Mouse (Mus musculus): ENCODE measurements around the gene Kat8.
A peak's percentile ranks its signal among the peaks of the same experiment; 100 is the strongest.
"Not testable (repeated sequence)": the region's sequence is repeated elsewhere in the genome, so short reads cannot be mapped to it uniquely, and the experiment has no call there.

The Kat8 gene

DNA sequence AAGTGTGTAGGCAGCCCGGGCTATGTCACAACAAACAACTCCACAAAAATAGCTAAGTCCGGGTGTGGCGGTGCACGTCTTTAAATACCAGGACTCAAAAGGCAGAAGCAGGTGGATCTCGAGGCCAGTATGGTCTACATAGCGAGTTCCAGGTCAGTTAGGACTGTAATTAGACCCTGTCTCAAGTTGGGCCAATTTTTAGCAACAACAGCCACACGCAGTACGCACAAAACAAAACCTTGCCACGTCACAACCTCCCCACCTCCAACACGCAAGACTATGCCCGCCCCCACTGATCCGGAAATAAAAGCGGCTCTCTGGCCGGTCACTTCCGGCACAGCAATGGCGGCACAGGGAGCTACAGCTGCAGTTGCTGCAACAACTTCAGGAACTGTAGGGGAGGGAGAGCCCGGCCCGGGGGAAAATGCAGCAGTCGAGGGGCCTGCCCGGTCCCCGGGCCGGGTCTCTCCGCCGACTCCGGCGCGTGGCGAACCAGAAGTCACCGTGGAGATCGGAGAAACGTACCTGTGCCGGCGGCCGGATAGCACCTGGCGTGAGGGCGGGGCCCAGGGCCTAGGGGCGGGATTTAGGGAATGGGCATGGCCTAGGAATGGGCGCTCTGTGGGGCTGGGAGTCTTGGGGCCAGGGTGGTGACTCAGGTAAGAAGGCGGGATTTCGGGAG is at the start of gene Kat8:
TSS of gene Kat8 (plus strand) at position 327 of the 682 bp plus-strand sequence.
- peak; percentile 95 for DNase-seq

- no peak for DNase-seq
Measured at GRCm38 (mm10) chr7:127866434-127866833, 45.9 kb upstream of the Kat8 start.

DNA sequence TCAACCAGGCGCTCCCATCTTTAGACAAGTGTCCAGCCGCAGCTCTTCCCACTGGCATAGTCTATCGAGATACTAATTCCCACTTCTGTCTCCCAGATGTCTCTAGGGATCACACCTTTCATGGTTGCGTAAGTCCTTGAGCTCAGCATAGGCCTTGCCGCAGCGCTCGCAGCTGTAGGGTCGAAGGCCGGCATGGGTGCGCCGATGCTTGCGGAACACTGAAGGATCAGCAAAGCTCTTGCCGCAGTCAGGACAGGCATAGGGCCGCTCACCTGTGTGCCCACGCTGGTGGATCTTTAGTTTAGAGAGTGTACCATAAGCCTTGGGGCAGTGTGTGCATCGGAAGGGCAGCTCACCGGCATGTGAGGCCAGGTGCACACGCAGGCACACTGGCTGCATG is 44.7 kb upstream of the Kat8 start:
- no peak for DNase-seq

DNA sequence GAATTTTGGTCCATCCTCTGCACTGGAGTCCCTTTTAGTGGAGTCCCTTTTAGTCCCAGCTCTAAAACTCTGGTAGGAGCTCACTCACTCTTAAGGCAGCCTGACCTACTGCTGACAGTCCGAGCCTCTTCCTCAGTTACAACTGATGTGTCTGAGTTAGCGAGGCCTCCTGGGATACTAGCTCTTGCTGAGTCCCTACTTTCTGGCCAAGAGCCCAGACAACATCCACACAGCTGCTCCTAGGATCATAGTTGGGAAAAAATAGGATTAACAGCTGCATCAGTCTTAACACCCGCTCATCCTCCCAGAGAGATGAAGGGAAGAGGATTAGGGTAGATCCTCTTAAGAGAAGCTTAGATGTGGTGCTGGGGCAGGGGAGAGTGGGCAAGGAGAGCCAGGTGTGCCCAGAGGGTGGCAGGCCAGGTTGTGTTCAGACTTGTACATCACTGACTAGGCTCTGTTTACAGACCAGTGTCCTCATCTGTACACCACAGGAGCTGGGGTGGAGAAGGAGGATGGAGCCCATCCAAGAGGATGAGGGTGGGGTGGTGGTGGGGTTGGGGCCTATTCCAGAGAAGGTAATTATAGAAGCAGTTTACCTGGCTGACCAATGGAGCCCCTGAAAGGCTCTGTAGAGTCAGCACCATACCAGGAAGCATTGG is 43.0 kb upstream of the Kat8 start:
- no peak for DNase-seq

- no peak for DNase-seq
Measured at GRCm38 (mm10) chr7:127870136-127870821, 42.0 kb upstream of the Kat8 start.

GRCm38 (mm10) chr7:127874812-127875626 is 37.3 kb upstream of the Kat8 start:
- DNase-seq: no peak

DNA sequence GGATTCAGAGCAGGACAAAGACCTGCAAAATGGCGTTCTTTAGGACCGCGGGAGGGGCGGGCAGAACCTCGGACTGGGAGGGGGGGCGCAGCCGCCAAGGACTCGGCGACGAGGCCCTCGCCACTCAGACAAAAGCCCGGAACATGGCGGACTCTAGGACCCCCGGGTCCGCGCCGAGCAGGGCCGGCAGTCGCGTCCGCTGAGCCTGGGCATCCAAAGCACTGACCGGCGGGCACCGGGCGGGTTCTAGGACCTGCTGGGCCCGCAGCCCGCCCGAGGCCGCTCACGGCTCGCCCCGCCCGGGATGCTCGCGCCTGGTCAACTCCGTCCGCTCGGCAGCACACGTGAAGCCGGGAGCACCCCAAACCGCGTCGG is 36.7 kb upstream of the Kat8 start:
- peak; percentile 91 to 95 for DNase-seq

DNA sequence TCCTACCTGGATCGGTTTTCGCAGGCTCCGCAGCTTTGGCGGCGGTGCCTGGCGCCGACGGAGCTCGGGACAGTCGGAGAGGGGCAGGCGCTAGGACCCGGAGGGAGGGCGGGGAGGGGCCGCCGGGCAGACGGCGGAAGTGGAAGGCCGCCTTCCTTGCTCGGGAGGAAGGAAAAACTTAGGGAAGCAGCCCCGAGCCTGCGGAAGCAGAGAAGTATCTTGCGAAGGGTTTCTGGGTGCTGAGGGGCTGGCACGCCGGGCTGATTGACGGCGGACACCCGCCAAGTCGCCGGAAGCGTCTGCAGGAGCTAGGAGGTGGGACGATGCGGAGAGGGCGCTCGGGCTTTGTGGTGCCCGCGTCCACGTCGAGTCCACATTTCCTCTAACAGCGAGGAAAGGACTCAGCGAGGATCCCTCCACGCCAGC is 36.3 kb upstream of the Kat8 start, which contains the start of gene Zfp646:
TSS of gene Zfp646 (plus strand) at position 181 of the 426 bp plus-strand sequence.
- DNase-seq: peak; percentile 74 to 84

DNA sequence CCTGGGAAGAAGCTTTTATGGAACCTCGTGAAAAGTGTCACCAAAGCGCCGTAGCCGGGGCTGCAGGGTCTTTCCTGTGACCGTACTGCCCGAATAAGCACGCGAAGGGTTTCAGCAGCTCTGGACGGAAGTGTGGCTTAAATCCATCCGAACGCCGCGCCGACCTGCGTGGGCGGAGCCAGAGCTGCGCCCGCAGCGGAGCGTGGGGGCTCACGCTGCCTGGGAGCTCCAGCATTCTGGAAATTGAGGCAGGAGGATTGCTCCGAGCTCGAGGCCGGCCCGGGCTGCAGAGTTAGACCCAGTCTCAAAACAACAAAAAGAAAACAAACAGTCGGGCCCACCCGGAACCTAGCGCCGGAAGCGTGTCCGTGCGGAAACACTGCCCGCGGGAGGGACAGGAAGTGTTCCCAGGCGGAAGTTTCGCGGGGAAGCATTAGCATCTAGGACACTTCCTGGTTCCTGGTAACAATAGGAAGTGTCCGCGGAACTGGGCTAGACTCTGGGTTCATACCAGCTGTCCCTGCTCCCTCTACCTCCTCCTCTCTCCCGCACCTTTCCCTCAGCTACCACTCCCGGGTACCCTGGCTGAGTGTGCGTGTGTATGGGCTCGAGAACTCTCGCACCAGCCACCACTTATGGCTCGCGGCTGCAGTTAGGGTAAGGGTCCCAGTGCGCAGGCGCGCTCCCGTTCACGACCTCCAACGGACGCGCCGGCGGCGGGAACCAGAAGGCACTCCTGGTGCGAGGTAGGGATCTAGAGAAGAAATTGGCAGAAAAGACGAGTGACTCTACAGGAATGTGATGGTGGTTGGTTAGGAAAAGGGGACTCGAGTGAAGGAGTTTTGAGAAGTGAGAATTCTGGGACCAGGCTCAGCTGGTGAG is 35.6 kb upstream of the Kat8 start, which contains the start of gene Zfp668:
TSS of gene Zfp668 (minus strand) at position 362 of the 882 bp plus-strand sequence.
- DNase-seq: peak; percentile 94

DNA sequence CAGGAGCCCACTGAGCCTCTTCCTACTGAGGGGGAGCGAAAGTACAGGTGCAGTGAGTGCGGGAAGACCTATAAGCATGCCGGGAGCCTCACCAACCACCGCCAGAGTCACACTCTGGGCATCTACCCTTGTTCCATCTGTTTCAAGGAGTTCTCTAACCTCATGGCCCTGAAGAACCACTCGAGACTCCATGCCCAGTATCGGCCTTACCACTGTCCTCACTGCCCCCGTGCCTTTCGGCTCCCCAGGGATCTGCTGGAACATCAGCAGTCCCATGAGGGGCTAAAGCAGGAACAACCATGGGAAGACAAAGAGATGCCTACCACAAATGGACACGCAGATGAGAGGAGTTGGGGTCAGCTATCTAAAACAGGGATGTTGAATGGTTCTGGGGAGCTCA is 33.0 kb upstream of the Kat8 start:
- DNase-seq: no peak

GRCm38 (mm10) chr7:127880431-127880830 is 31.9 kb upstream of the Kat8 start:
- DNase-seq: no peak

- DNase-seq: peak; percentile 34 to 43
Measured at GRCm38 (mm10) chr7:127885951-127886350, 26.4 kb upstream of the Kat8 start.

GRCm38 (mm10) chr7:127886551-127886950 is 25.8 kb upstream of the Kat8 start:
- no peak for DNase-seq

- no peak for DNase-seq
Measured at GRCm38 (mm10) chr7:127887191-127887590, 25.1 kb upstream of the Kat8 start.

DNA sequence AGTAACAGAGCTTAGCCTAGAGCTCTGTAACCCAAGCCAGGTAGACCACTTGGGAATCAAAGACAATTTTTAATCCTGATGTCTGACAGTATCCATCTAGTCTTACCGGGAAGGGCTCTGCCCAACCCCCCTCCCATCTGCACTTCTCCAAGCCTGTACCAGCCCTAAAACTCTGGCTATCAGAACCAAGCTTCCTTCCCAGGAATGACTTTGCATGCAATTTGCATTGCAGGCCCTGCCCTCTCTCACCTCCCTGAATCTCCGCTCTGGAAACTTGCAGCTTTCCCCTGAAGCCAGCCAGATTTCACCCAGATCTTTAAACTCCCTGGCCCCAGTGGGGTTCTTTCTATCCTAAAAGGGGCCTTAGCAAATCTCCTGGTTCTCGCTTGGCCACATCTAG is 24.5 kb upstream of the Kat8 start:
- DNase-seq: no peak

GRCm38 (mm10) chr7:127888821-127889220 is 23.5 kb upstream of the Kat8 start:
- DNase-seq: no peak

DNA sequence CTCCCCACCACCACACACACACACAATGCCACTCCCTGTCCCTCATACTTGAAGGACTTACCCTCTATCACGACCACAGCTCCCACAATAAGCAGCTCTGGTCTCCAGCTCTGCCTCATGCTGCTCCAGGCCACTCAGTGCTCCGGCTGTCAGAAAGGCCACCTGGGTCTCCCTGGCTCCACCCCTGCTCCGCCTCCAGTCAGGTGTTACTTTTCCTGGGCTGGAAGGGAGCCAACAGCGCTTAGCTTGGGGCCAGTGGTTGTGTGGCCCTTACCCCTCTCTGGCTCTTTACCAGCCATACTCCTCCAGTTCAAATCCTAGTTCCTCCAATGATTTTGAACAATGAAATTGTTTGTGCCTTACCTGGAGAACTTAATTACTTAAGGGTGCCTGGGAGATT is 21.5 kb upstream of the Kat8 start, which contains the start of gene Prss53:
TSS of gene Prss53 (minus strand) at position 173 of the 400 bp plus-strand sequence.
- DNase-seq: peak; percentile 88 to 90

DNA sequence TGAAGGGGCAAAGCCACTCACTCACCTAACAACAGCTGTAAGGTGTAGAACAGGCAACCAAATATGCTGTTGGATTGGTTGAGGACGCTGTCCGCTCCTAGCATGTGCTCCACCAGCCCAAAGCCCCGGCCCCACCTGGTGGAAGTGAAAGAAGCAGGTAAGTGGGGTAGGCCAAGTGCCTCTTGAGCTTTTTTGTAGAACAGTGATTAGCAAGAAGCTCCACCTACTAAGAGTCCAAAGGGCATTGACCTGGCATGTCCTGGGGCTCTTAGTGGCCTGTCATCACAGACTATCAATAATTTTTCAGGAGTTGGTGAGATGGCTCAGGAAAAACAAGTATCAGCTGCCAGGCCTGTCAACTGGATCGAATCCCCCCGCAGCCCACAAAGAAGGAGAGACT is 17.8 kb upstream of the Kat8 start:
- DNase-seq: peak; percentile 37 to 52

DNA sequence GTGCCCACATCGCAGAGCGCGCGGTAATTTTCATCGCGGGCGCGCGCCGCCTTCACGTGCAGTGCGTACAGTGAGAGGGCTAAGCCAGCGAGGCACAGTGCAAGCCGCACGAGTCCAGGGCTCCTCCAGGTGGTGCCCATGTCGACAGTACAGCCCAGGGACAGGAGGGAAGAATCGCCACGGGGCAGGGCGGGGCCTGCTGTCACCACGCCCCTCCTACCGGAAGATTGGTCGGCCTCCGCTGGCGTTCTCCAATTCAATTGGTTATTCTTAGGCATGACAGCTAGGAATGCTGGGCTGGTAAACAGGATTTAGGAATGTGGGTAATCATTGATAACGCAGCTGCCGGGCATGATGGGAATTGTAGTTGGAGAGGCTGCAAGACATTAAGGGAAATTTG is 16.9 kb upstream of the Kat8 start, which contains the start of the genes Gm21974 and Vkorc1:
TSS of gene Gm21974 (minus strand) at position 13 of the 400 bp plus-strand sequence.
TSS of gene Vkorc1 (minus strand) at position 176 of the 400 bp plus-strand sequence.
- peak; percentile 98 to 99 for DNase-seq

DNA sequence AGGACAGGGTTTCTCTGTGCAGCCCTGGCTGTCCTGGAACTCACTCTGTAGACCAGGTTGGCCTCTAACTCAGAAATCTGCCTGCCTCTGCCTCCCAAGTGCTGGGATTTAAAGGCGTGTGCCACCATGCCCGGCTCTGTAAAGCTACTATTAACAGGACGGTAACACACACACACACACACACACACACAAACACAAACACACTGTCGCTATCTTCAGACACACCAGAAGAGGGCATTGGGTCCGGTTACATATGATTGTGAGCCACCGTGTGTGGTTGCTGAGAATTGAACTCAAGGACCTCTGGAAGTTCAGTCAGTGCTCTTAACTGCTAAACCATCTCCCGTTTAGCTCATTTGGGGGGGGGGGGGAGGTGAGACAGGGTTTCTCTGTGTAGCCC is 16.4 kb upstream of the Kat8 start:
- DNase-seq: not testable (repeated sequence)

- peak; percentile 55 to 85 for DNase-seq
Measured at GRCm38 (mm10) chr7:127896384-127896783, 15.9 kb upstream of the Kat8 start.
